Mouse (Mus musculus): ENCODE results near the gene Vps13d. TPM values are rescaled to one million over a fixed set of nuclear protein-coding genes. Genes with fewer than 3 reads are reported as not detected.

The Vps13d gene
- polyA plus RNA-seq, 1 experiment from 2014 or later: 6.4 TPM

GRCm38 (mm10) chr4:145032637-145033036, 162.2 kb downstream of the Vps13d start:
- H3K36me3 ChIP-seq: peaks cover 7% of the 10 kb centered on the region; the same call in 1 of the 2 replicates

GRCm38 (mm10) chr4:145031510-145031909, 163.3 kb downstream of the Vps13d start:
- DNase-seq (ENCODE audit: low spot score): no peak
- WGBS: 74% methylated on average over 4 of the region's 4 CpGs
- Histone ChIP-seq H3K4me1 (peaks cover 62% of the 10 kb centered on the region), H3K4me3 (no peak overlapping the region), H3K27ac (0 out of 2 replicates have a peak overlapping the region, but pooled peaks have one; percentile 42), H3K27me3 (ENCODE audit: insufficient read depth, poor library complexity, severe bottlenecking) (no peaks in the 10 kb centered on the region), H3K36me3 (no peaks in the 10 kb centered on the region), H3K9me3 (no peaks in the 10 kb centered on the region)

More at GRCm38 (mm10) chr4:145032637-145033036, 162.2 kb downstream of the Vps13d start:
- Histone ChIP-seq H3K4me3 (no peak overlapping the region), H3K27me3 (ENCODE audit: insufficient read depth, poor library complexity, severe bottlenecking) (no peaks in the 10 kb centered on the region), H3K4me1 (peaks cover 60% of the 10 kb centered on the region), H3K27ac (no peak overlapping the region), H3K9me3 (no peaks in the 10 kb centered on the region)
- 70% methylated on average over 2 of the region's 2 CpGs for WGBS
- DNase-seq (ENCODE audit: low spot score): no peak

GRCm38 (mm10) chr4:145026449-145026851, 168.4 kb downstream of the Vps13d start:
- Histone ChIP-seq H3K27me3 (ENCODE audit: insufficient read depth, poor library complexity, severe bottlenecking) (no peaks in the 10 kb centered on the region), H3K27ac (peak overlapping the region; percentile 67), H3K36me3 (no peaks in the 10 kb centered on the region), H3K4me3 (no peak overlapping the region), H3K4me1 (peaks cover 67% of the 10 kb centered on the region), H3K9me3 (no peaks in the 10 kb centered on the region)
- peak; percentile 81 for DNase-seq (ENCODE audit: low spot score)
- 24% methylated on average over 7 of the region's 7 CpGs for WGBS

GRCm38 (mm10) chr4:145025409-145025762, 169.4 kb downstream of the Vps13d start:
- Histone ChIP-seq H3K4me3 (no peak overlapping the region), H3K9me3 (no peaks in the 10 kb centered on the region), H3K27me3 (ENCODE audit: insufficient read depth, poor library complexity, severe bottlenecking) (no peaks in the 10 kb centered on the region), H3K4me1 (peaks cover 65% of the 10 kb centered on the region), H3K36me3 (no peaks in the 10 kb centered on the region), H3K27ac (peak overlapping the region; percentile 64; the same call in 1 of the 2 replicates)
- 62% methylated on average over 7 of the region's 7 CpGs for WGBS
- no peak for DNase-seq (ENCODE audit: low spot score)

GRCm38 (mm10) chr4:145024694-145025408, 170.0 kb downstream of the Vps13d start:
- Histone ChIP-seq H3K4me3 (no peak overlapping the region), H3K36me3 (peaks cover 2% of the 10 kb centered on the region), H3K4me1 (peaks cover 65% of the 10 kb centered on the region), H3K27ac (peak overlapping the region; percentile 64; the same call in 1 of the 2 replicates), H3K27me3 (ENCODE audit: insufficient read depth, poor library complexity, severe bottlenecking) (no peaks in the 10 kb centered on the region), H3K9me3 (no peaks in the 10 kb centered on the region)
- 47% methylated on average over 8 of the region's 8 CpGs for WGBS
- DNase-seq (ENCODE audit: low spot score): no peak

- no peak for DNase-seq (ENCODE audit: low spot score)
- Histone ChIP-seq H3K27me3 (ENCODE audit: insufficient read depth, poor library complexity, severe bottlenecking) (no peaks in the 10 kb centered on the region), H3K36me3 (peaks cover 8% of the 10 kb centered on the region), H3K27ac (0 out of 2 replicates have a peak overlapping the region, but pooled peaks have one; percentile 29), H3K4me1 (peaks cover 60% of the 10 kb centered on the region), H3K9me3 (no peaks in the 10 kb centered on the region), H3K4me3 (no peak overlapping the region)
- WGBS: 50% methylated on average over 6 of the region's 6 CpGs
Observed at GRCm38 (mm10) chr4:145023911-145024310, 170.9 kb downstream of the Vps13d start.

- H3K4me1 ChIP-seq: peaks cover 54% of the 10 kb centered on the region
- no peaks in the 10 kb centered on the region for H3K9me3 ChIP-seq
- no peak overlapping the region for H3K27ac ChIP-seq
- 91% methylated on average over 5 of the region's 5 CpGs for WGBS
- H3K4me3 ChIP-seq: no peak overlapping the region
- peaks cover 13% of the 10 kb centered on the region for H3K36me3 ChIP-seq
- no peaks in the 10 kb centered on the region for H3K27me3 ChIP-seq (ENCODE audit: insufficient read depth, poor library complexity, severe bottlenecking)
- no peak for DNase-seq (ENCODE audit: low spot score)
Observed at GRCm38 (mm10) chr4:145022815-145023214, 172.0 kb downstream of the Vps13d start.

- no peaks in the 10 kb centered on the region for H3K9me3 ChIP-seq
- DNase-seq (ENCODE audit: low spot score): no peak
- no peak overlapping the region for H3K4me3 ChIP-seq
- peaks cover 13% of the 10 kb centered on the region for H3K36me3 ChIP-seq
- peaks cover 52% of the 10 kb centered on the region for H3K4me1 ChIP-seq
- WGBS: 94% methylated on average over 2 of the region's 2 CpGs
- no peak overlapping the region for H3K27ac ChIP-seq
- no peaks in the 10 kb centered on the region for H3K27me3 ChIP-seq (ENCODE audit: insufficient read depth, poor library complexity, severe bottlenecking)
Observed at GRCm38 (mm10) chr4:145022211-145022610, 172.6 kb downstream of the Vps13d start.

- Histone ChIP-seq H3K27ac (no peak overlapping the region), H3K36me3 (peaks cover 26% of the 10 kb centered on the region), H3K27me3 (ENCODE audit: insufficient read depth, poor library complexity, severe bottlenecking) (no peaks in the 10 kb centered on the region), H3K4me1 (peaks cover 34% of the 10 kb centered on the region), H3K9me3 (no peaks in the 10 kb centered on the region), H3K4me3 (no peak overlapping the region)
- WGBS: 92% methylated on average over 2 of the region's 2 CpGs
- no peak for DNase-seq (ENCODE audit: low spot score)
Observed at GRCm38 (mm10) chr4:145020383-145020782, 174.4 kb downstream of the Vps13d start.

DNA sequence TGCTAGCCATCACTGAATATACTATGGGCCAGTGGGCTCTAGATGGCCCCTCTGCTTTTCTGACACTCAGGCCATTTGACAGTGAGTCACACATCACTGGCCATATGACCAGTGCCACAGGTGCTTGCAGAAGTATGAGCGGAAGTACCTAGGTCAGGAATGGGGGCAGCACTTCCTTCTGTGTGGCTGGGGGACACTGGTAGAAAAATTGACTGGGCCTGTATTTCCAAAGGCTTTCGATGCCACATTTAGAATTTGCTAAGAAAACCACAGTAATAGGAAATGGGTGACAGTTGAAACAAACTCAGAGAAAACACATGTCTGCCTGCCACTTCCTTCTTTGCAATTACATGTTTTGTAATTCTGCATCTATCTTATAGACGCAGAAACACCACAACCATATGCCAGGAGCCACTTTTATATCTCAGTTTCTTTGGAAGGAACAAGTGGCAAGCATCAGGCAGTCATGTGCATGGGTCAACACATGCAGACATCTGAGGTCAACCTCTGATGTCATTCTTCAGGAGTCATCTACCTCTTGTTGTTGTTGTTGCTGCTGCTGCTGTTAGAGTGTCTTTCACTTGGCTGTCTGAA, 175.6 kb downstream of the Vps13d start:
- Histone ChIP-seq H3K36me3 (peaks cover 27% of the 10 kb centered on the region), H3K27me3 (ENCODE audit: insufficient read depth, poor library complexity, severe bottlenecking) (no peaks in the 10 kb centered on the region), H3K4me1 (peaks cover 22% of the 10 kb centered on the region), H3K4me3 (no peak overlapping the region), H3K27ac (no peak overlapping the region), H3K9me3 (no peaks in the 10 kb centered on the region)
- 87% methylated on average over 3 of the region's 3 CpGs for WGBS
- no peak for DNase-seq (ENCODE audit: low spot score)

DNA sequence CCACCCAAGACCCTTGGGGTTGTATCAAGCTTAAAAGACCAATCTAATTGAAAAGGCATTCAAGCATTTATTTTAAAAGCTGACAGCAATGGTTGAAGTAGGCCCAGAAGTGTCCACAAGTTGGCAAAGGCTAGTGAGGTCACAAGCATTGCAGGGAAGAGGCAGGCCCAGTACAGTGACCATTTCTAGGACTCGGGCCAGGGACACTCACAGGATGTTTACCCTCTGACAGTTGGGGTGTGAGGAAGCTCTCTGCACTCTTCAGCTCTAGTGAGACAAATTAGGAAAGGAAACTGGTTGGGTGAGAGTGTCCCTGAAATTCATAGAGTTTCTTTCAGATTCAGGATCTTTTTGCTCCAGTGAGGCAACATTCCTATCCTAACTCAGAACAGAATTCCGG, 177.1 kb downstream of the Vps13d start:
- Histone ChIP-seq H3K36me3 (peaks cover 29% of the 10 kb centered on the region), H3K4me1 (peaks cover 11% of the 10 kb centered on the region), H3K27ac (no peak overlapping the region), H3K27me3 (ENCODE audit: insufficient read depth, poor library complexity, severe bottlenecking) (no peaks in the 10 kb centered on the region), H3K9me3 (no peaks in the 10 kb centered on the region), H3K4me3 (no peak overlapping the region)
- 69% methylated on average over 2 of the region's 2 CpGs for WGBS
- DNase-seq (ENCODE audit: low spot score): no peak

GRCm38 (mm10) chr4:145016669-145017068, 178.1 kb downstream of the Vps13d start:
- Histone ChIP-seq H3K4me3 (no peak overlapping the region), H3K9me3 (no peaks in the 10 kb centered on the region), H3K27ac (no peak overlapping the region), H3K36me3 (peaks cover 33% of the 10 kb centered on the region), H3K27me3 (ENCODE audit: insufficient read depth, poor library complexity, severe bottlenecking) (no peaks in the 10 kb centered on the region), H3K4me1 (no peaks in the 10 kb centered on the region; the same call in 1 of the 2 replicates)
- DNase-seq (ENCODE audit: low spot score): no peak
- 89% methylated on average over 1 of the region's 1 CpGs for WGBS

GRCm38 (mm10) chr4:145014632-145014960, 180.2 kb downstream of the Vps13d start:
- no peak for DNase-seq (ENCODE audit: low spot score)
- H3K4me3 ChIP-seq: no peak overlapping the region
- no peaks in the 10 kb centered on the region for H3K27me3 ChIP-seq (ENCODE audit: insufficient read depth, poor library complexity, severe bottlenecking)
- peaks cover 28% of the 10 kb centered on the region for H3K36me3 ChIP-seq
- H3K4me1 ChIP-seq: peaks cover 5% of the 10 kb centered on the region; the same call in 1 of the 2 replicates
- H3K27ac ChIP-seq: no peak overlapping the region
- 87% methylated on average over 4 of the region's 4 CpGs for WGBS
- H3K9me3 ChIP-seq: no peaks in the 10 kb centered on the region

All from heart, embryonic 10.5 days (tissue).